Mouse (Mus musculus) forebrain, postnatal 0 days (tissue): ENCODE results near the gene Rtkn2. TPM values are rescaled to one million over a fixed set of nuclear protein-coding genes. Genes with fewer than 3 reads are reported as not detected.

Experiments used
- ATAC-seq: fragments of 200-750 bp; cut with Nextera tagmentation; 2 replicates; pipeline ENCODE4 v1.8.0; 2017; ENCODE audit warnings: mild to moderate bottlenecking, moderate library complexity
- DNase-seq: peaks from one replicate; pipeline ENCODE4 v3.0.0-alpha.2; 2015
- H3K27ac ChIP-seq: fragments of 300-500 bp; sonication (generic); 2 replicates; pipeline ENCODE4 v1.5.1; 2014; ENCODE audit warnings: low read depth, mild to moderate bottlenecking, antibody characterized with exemption, low read length, moderate library complexity, mixed read lengths
- H3K27me3 ChIP-seq: fragments of 300-500 bp; sonication (generic); 2 replicates; pipeline ENCODE4 v1.6.1; 2014; ENCODE audit warnings: mild to moderate bottlenecking, low read length, mixed read lengths; ENCODE audit not compliant: insufficient read depth
- H3K36me3 ChIP-seq: fragments of 300-500 bp; sonication (generic); 2 replicates; pipeline ENCODE4 v1.6.1; 2014; ENCODE audit warnings: mild to moderate bottlenecking, moderate library complexity; ENCODE audit not compliant: insufficient read depth
- H3K4me1 ChIP-seq: fragments of 300-500 bp; sonication (generic); 2 replicates; pipeline ENCODE4 v1.6.1; 2014; ENCODE audit warnings: antibody characterized with exemption; ENCODE audit not compliant: insufficient read depth
- H3K4me2 ChIP-seq: fragments of 300-500 bp; sonication (generic); 2 replicates; pipeline ENCODE4 v1.6.1; 2014; ENCODE audit warnings: low read depth, mild to moderate bottlenecking, moderate library complexity
- H3K4me3 ChIP-seq: fragments of 300-500 bp; sonication (generic); 2 replicates; pipeline ENCODE4 v1.5.1; 2014; ENCODE audit warnings: low read depth, low read length, mixed read lengths
- H3K9ac ChIP-seq: fragments of 300-500 bp; sonication (generic); 2 replicates; pipeline ENCODE4 v1.6.1; 2014; ENCODE audit warnings: mild to moderate bottlenecking
- H3K9me3 ChIP-seq: fragments of 300-500 bp; sonication (generic); 2 replicates; pipeline ENCODE4 v1.6.1; 2016; ENCODE audit warnings: low read length
- CTCF ChIP-seq: sonication (generic); IDR thresholded peaks from 2 replicates; pipeline ENCODE4 v1.5.1; 2016; ENCODE audit warnings: antibody characterized with exemption, control low read depth, low read depth
- WGBS: fragments of 180-500 bp; shearing (Covaris S2); extraction: QIAGEN DNeasy Blood & Tissue Kit; methylation state at CpG from one replicate; pipeline ENCODE4 v1.1.7; 2014; 5-methylcytosine and 5-hydroxymethylcytosine counted together
- polyA plus RNA-seq: library from polyadenylated mRNA; unstranded; fragments of >200 nt; fragmentation: Nextera tagmentation; extraction: Ambion mirVana; gene quantifications from 2 replicates; pipeline ENCODE4 v1.2.1, GENCODE M21; 2015
- total RNA-seq: library from RNA; depleted of rRNA; stranded (reverse); fragments of >200 nt; gene quantifications from 2 replicates; pipeline ENCODE4 v1.2.3, GENCODE M21; 2014

Rtkn2 gene
- total and polyA plus RNA-seq, 2 experiments from 2014 or later: 4.2 to 4.9 TPM

GRCm38 (mm10) chr10:67950059-67950748 lies 29.2 kb upstream of the Rtkn2 start:
- ATAC-seq (no peak), DNase-seq (no peak)
- Histone ChIP-seq H3K4me2 (no peak overlapping the region), H3K27ac (no peak overlapping the region), H3K36me3 (no peaks in the 10 kb centered on the region), H3K9ac (no peak overlapping the region), H3K4me3 (no peak overlapping the region), H3K9me3 (no peaks in the 10 kb centered on the region), H3K4me1 (no peaks in the 10 kb centered on the region), H3K27me3 (no peaks in the 10 kb centered on the region)
- TF ChIP-seq CTCF: no peak
- WGBS: 79% methylated on average over 8 of the region's 8 CpGs

- 87% methylated on average over 4 of the region's 4 CpGs for WGBS
- ATAC-seq (no peak), DNase-seq (no peak)
- Histone ChIP-seq H3K4me2 (no peak overlapping the region), H3K36me3 (no peaks in the 10 kb centered on the region), H3K4me1 (no peaks in the 10 kb centered on the region), H3K4me3 (no peak overlapping the region), H3K27me3 (no peaks in the 10 kb centered on the region), H3K27ac (no peak overlapping the region), H3K9me3 (no peaks in the 10 kb centered on the region), H3K9ac (no peak overlapping the region)
- no peak for TF ChIP-seq CTCF
Observed at GRCm38 (mm10) chr10:67951690-67952089, 27.7 kb upstream of the Rtkn2 start.

GRCm38 (mm10) chr10:67955982-67956381 lies 23.4 kb upstream of the Rtkn2 start:
- DNase-seq (no peak), ATAC-seq (no peak)
- H3K36me3 ChIP-seq: no peaks in the 10 kb centered on the region
- no peak overlapping the region for H3K27ac ChIP-seq
- no peak overlapping the region for H3K4me2 ChIP-seq
- 84% methylated on average over 2 of the region's 2 CpGs for WGBS
- H3K27me3 ChIP-seq: no peaks in the 10 kb centered on the region
- no peak for TF ChIP-seq CTCF
- H3K4me1 ChIP-seq: no peaks in the 10 kb centered on the region
- no peak overlapping the region for H3K9ac ChIP-seq
- no peaks in the 10 kb centered on the region for H3K9me3 ChIP-seq
- no peak overlapping the region for H3K4me3 ChIP-seq

- H3K9ac ChIP-seq: no peak overlapping the region
- H3K9me3 ChIP-seq: no peaks in the 10 kb centered on the region
- no peak for DNase-seq
- no peak overlapping the region for H3K4me3 ChIP-seq
- ATAC-seq: no peak
- no peaks in the 10 kb centered on the region for H3K36me3 ChIP-seq
- WGBS: 57% methylated on average over 3 of the region's 3 CpGs
- no peaks in the 10 kb centered on the region for H3K4me1 ChIP-seq
- no peak overlapping the region for H3K27ac ChIP-seq
- H3K4me2 ChIP-seq: no peak overlapping the region
- no peak for TF ChIP-seq CTCF
- H3K27me3 ChIP-seq: no peaks in the 10 kb centered on the region
Observed at GRCm38 (mm10) chr10:67959982-67960381, 19.4 kb upstream of the Rtkn2 start.

GRCm38 (mm10) chr10:67962496-67962895 lies 16.9 kb upstream of the Rtkn2 start:
- Histone ChIP-seq H3K9me3 (no peaks in the 10 kb centered on the region), H3K27ac (peak overlapping the region; percentile 35; the same call in 1 of the 2 replicates), H3K4me2 (peak overlapping the region; percentile 11; the same call in 1 of the 2 replicates), H3K27me3 (no peaks in the 10 kb centered on the region), H3K4me3 (no peak overlapping the region), H3K9ac (no peak overlapping the region), H3K4me1 (no peaks in the 10 kb centered on the region), H3K36me3 (no peaks in the 10 kb centered on the region)
- TF ChIP-seq CTCF: no peak
- no peak for ATAC-seq
- 17% methylated on average over 10 of the region's 10 CpGs for WGBS
- DNase-seq: no peak

- no peak overlapping the region for H3K27ac ChIP-seq
- ATAC-seq (no peak), DNase-seq (no peak)
- no peaks in the 10 kb centered on the region for H3K4me1 ChIP-seq
- no peak overlapping the region for H3K4me3 ChIP-seq
- no peak overlapping the region for H3K4me2 ChIP-seq
- H3K9ac ChIP-seq: no peak overlapping the region
- TF ChIP-seq CTCF: no peak
- H3K9me3 ChIP-seq: no peaks in the 10 kb centered on the region
- WGBS: 32% methylated on average over 8 of the region's 8 CpGs
- no peaks in the 10 kb centered on the region for H3K36me3 ChIP-seq
- no peaks in the 10 kb centered on the region for H3K27me3 ChIP-seq
Observed at GRCm38 (mm10) chr10:67964060-67964459, 15.3 kb upstream of the Rtkn2 start.

GRCm38 (mm10) chr10:67965251-67965986 lies 14.0 kb upstream of the Rtkn2 start:
- no peak overlapping the region for H3K4me3 ChIP-seq
- H3K9me3 ChIP-seq: no peaks in the 10 kb centered on the region
- no peak overlapping the region for H3K4me2 ChIP-seq
- no peaks in the 10 kb centered on the region for H3K36me3 ChIP-seq
- H3K27ac ChIP-seq: no peak overlapping the region
- no peak for ATAC-seq
- DNase-seq: no peak
- TF ChIP-seq CTCF: no peak
- no peaks in the 10 kb centered on the region for H3K27me3 ChIP-seq
- 88% methylated on average over 4 of the region's 4 CpGs for WGBS
- H3K9ac ChIP-seq: no peak overlapping the region
- H3K4me1 ChIP-seq: no peaks in the 10 kb centered on the region
